Mouse (Mus musculus): ENCODE data around the gene Slc22a22.
A peak's percentile ranks its signal among the peaks of the same experiment; 100 is the strongest.

The Slc22a22 gene

DNA sequence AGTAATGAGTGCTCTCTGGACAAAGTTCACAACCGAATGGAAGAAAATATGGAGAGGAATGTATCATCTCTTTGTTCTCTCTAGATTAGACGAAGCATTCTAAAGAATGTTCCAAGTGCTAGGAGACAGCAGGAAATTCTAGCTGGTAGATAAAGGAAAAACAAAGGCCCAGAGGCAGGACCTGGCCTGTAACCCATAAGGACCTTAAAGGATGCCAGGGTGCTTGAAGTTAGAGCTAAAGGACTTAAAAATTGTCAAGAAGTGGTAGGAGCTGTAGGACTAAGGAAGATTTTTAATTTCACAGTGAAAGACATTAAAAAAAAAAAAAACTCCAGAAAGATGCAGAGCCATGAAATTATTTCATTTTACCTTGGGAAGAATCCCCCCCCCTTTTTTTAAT, at the start of gene Slc22a22:
Gene Slc22a22, minus strand, starts transcription at position 101 of the 400 bp plus-strand sequence.
- no peak for DNase-seq (ENCODE audit: low spot score in 2 of 2)

DNA sequence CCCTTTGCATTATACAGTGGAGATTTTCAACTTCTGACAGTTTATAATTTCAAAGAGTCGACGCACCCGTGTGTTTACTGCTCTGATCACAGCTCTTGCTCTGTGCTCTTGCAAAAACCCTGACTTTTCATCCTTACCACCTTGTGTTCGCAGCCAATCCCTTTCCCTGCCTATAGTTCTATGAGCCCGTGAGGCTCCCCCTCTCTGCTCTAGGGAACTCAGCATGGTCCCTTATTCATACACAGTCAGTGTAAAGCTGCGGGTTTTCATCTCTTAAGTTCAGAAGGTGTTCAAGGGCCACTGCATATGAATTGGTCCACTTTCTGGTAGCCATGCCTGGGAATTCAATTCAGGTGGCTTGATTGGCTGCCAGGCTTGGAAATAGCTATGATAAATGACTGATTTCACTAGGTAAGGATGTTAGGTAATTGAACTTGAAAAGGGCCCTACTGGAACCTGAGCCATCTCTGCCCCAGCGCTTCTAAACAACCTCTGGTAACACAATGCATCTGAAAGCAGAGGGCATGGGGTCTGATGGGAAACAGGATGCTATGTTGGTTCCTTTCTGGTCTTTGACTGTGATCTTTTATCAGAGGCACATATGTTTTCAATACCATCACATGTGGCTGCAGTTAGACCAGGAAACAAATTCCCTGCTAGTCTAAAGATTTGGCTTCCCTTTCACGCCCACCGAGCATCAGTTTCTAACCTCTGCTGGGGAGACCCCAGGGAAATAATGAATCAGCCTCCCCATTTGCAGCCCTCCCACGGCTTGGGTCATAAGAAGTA, 46.3 kb upstream of the Slc22a22 start:
- DNase-seq (ENCODE audit: low spot score in 2 of 2) = no peak

DNA sequence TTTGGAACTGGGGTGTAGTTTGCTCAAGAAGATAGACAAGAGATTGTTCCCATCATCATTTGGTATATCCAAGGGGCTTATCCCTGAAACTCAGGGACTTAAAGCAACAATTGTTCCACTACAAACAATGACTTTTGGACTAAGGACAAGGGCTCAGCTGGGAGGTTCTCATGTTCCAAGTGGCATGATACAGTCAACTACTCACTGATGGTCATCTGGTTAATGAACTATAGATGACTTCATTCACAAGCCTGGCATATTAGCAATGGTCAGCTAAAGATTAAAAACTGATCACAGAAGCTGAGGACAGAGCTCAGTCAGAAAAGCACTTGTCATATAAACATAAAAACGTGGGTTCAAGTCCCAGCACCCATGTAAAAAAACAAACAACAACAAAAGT, 44.7 kb upstream of the Slc22a22 start:
- no peak for DNase-seq (ENCODE audit: low spot score in 2 of 2)

DNA sequence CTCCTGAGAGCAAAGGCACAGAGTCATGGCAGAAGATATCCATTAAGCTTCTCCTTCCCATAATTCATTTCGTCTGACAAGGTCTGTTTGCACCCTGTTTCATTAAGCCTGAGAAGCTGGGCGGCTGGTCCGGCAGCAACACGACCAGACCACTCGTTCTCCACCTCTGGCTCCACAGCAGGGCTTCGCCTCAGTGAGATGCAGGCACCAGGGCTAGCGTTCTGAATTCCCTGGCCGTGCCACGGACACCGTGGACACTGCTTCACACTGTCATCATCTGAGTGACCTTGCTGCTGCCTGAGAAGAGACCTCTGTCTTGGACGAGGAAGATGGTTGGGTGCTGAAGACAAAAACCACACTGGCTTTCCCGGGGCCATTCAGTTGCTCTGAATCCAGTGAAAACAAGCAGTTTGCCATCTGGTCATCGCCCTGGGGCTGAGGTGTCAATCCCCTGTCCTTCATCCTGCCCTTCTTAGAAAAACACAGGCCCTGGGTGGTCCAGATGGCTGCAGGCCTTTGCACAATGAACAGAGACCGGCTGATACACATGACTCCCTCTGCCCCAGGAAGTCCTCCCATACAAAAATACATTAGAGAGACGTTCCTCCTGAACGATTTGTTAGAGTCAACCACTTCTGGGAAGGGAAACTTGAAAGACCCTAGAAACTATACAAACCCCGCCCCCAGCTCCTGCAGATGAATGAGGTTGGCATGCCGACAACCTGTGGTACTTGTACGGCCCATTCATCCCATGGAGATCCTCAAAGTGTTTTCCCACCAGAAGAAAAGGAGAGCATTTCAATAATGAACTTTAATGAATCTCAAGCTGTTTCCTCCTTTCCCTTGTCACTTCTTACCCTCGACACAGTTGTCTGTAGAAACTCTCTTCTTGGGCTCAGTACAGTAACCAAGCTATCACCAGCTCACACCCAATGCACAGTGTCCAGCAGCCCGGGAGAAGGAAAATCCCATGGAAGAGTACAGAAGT, 32.1 kb upstream of the Slc22a22 start:
- DNase-seq (ENCODE audit: low spot score in 2 of 2) = no peak

DNA sequence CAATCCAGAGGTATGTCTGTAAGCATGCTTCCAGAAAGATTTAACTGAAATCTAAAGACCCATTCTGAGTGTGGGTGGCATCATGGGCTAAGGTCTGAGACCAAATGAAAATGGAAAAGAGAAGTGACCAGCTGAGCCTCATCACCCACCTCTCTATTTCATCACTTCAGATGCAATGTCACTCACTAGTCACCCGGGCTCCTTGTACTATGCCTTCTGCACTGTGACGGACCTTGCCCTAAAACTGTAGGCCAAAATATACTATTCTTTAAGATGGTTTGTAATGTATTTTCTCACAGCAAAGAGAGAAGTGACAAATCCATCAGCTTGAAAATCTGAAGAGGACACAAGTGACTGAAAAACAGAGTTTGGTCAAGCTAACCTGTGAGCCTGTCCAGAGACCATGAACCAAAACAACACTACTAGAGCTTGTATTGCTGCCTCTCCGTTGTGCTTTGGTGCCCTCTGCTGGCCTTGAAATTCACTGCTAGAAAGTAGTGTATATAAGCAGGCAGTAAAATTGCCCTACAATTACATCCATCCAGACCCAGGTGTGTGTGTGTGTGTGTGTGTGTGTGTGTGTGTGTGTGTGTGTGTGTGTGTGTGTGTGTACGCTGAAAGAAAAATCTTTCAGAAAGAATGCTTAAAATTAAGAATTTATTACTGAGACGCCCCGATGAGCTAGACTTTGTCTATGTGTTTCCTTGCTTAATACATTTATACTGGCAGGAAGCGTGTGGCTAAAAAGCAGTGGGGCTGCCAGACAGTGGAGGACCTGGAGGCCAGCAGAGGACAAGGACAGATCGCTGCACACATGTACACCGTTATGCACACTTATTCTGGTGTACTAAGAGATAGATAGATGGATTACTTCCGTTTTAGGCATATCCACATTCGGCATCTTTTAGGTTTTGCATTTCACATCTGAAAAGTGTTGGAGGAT, 31.1 kb upstream of the Slc22a22 start:
- DNase-seq (ENCODE audit: low spot score in 2 of 2) = peak; percentile 86 to 91

DNA sequence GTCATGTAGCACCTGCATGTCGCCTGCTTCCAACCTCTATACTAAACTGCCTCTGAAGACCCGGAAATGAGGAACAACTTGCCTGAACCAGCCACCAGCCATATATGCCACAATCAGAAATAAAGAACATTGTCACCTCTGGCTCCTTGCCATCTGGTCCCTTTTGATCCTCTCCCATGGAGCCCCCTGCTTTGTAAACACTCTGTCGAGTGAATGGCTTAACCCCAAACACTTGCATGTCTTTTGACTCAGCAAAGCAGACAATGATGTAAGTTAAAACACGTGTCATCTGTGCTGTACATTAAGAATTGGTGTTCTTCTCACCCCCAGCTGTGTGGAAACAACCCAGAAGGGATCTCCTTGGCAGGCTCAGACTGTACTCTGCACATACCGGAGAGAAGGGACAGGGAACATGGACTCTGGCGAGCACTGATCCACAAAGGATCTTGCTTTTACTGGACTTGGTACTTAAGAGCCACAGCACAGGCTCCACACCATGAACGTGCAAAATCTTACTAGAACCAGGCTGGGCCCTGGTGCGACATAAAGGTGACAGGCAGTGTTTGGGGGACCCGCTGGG, 26.8 kb upstream of the Slc22a22 start:
- DNase-seq (ENCODE audit: low spot score in 2 of 2) = no peak

DNA sequence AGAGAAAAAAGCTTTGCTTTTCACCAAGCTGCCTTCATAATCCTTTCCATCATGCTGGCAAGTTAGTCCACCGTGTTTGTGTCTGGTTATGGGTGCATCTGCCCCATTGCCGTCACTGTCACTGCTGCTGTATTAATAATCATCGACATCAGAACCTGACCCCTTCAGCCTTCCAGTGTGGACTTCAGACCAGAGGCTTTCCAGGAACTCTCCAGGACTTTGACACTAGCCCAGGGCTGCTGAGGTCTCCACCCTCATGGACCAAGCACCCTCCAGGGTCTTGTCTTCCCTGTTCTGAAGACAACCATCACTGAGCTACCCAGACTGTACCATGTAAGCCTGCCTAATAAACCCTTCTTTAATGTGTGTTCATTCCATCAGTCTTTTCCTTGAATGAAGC, 26.2 kb upstream of the Slc22a22 start:
- DNase-seq (ENCODE audit: low spot score in 2 of 2) = no peak

DNA sequence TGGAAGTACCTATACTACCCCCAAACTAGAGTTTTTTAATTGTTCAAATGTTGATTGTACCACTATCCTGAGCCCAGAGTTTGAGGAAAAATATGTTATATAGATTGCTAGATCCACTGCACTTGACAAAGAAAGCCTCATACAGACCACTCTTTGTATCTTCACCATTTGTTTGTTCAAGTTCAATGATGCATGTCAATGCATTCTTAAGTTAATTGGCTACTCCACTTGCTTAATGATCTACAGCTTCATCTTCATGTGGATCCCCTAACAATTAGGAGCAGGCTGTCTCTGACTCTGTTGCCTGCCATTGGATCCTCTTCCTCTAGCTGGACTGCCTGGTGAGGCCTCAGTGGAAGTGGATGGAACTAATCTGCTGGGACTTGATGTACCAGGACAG, 24.1 kb upstream of the Slc22a22 start:
- DNase-seq (ENCODE audit: low spot score in 2 of 2) = no peak

DNA sequence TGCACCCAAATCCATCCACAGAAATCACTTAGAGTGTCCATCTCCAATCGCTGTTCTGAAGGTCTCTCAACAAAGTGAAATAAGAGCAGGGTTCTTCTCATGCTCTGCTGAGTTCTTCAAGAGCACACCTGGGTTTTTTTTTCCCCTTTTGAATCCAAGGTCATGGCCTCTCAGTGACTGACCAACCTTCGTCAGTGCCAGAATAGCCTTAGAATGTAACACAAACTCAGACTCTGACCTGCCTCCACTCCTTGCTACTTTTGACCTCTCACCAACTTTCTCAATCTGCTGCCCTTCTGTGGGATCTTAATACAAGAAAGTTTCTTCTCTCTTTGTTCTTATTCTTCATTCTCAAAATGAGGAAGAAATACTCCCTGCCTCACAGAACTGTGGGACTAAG, 18.7 kb upstream of the Slc22a22 start:
- no peak for DNase-seq (ENCODE audit: low spot score in 2 of 2)

DNA sequence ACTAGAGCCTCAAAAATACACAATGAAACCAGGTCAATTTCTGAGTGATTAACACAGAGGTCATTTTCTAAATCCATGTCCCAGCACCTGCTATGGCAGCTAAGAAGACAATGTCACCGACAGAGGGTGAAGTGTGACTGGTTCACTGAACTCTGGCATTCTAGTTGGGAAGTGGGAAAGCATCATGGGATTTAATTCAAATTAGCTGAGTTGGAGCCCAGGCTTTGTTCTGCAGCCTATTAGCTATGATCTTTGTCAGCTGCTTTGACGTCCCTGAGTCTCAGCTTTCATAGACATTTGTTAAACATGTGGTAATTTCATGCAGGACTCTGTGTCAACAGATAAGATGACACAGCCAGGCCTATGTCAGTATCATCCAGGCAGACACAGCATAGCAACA, 5.1 kb upstream of the Slc22a22 start:
- no peak for DNase-seq (ENCODE audit: low spot score in 2 of 2)

DNA sequence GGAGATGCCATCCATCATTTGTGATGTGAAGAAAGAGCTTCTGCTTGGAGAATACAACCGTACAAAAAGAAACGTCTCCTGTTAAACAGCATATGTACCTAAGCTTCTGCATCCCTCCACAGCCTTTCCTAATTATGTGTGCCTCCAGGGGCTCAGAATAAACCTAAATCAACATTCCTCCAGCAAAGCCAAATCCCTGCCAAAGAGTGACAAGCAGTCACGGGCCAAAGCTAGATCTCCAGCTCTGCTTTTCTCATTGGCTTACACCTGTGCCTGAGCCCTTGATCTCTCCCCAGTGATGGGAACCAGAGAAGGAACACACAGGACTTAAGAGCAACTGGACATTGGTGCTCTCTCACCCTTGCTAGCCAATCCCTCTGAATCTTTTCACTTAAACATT, 5.8 kb downstream of the Slc22a22 start:
- DNase-seq (ENCODE audit: low spot score in 2 of 2) = no peak

DNA sequence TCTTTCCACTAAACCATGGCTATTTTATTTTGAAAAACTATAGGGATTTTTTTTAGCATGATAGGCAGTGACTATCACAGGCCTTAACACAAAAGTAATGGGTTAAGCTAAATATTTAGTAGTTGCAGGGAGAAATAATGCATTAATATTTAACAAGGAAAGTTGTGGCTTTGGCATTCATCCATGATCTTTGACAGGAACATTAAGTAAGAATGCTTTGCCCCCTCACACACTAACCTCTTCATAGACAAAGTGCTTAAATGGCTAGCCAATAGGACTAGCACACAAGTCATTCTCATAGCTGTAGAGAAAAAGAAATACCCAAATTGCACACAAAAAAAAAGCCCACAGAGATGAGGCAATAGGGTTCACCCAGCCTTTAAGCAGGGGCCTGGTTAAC, 11.4 kb downstream of the Slc22a22 start:
- no peak for DNase-seq (ENCODE audit: low spot score in 2 of 2)

DNA sequence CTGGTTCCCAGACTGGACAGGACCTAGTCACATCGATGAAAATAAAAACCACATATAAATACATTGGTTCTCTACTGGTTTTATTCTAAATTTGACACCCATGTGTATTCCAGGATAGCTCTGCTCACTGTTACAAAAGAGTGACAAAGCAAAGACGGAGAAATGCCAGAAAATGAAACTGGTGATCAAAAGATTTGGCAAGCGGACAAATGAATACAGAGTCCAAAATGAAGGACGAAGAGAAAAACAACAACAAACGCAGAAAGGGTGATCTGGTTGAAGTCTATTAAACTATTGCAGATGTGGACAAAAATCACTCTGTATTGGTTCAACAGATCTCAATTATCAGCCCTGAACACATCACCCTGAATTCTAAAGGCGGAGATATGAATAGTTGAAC, 12.4 kb downstream of the Slc22a22 start:
- DNase-seq (ENCODE audit: low spot score in 2 of 2) = no peak

DNA sequence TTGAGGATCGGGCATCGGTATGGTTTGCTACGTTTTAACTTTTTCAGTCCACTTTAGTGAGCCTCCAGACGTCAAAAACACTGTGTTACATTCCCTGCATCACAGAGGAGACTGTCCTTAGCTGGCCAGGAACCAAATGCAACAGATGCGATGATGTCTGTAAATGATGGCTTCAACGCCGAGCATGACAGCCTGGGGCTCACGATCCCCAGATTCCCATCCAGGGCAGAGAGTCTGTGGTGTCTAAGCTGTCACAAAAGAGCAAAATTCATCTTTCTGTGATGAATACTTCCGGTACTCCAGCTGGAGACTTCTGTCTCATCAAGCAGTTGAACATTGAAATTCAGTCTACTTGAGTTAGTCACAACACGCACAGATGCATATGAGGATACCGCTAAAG, 13.4 kb downstream of the Slc22a22 start:
- DNase-seq (ENCODE audit: low spot score in 2 of 2) = peak in 1 of 2 experiments; percentile 5

DNA sequence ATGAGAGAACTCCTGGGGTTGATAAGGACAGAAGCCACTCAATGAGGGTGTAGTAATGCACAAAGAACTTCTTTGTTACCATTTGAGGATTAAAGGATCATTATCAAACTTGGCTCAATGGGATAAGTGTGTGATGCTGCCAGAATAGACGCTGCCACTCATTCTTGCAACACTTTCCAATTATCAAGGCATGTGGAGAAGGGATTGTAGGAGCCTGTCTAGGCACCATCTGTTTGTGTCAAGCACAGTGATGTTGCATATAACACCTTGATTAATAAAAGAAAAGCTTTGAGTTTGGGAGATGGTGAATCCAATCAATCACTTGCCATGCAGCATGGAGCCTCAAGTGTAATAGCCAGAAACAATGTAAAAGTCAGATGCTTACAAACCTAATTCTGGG, 16.1 kb downstream of the Slc22a22 start:
- no peak for DNase-seq (ENCODE audit: low spot score in 2 of 2)

DNA sequence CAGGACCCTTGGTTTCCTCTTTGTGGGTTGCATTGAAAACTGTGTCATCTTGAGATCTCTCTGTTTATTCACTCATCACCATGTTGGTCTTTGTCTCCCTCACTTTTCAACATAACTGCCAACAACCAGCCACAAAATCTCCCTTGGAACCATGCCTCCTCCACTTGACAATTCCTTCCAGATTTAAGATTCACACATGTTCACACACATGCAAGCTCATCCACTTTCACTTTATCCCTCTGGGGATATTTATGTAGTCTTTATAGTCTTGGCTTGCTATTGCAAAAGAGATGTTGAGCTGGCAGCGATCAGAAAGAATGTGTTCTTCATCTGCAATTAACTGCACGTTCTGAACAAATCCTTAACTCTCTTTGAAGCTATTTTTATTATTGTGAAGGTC, 20.1 kb downstream of the Slc22a22 start:
- DNase-seq (ENCODE audit: low spot score in 2 of 2) = peak; percentile 6 to 13

DNA sequence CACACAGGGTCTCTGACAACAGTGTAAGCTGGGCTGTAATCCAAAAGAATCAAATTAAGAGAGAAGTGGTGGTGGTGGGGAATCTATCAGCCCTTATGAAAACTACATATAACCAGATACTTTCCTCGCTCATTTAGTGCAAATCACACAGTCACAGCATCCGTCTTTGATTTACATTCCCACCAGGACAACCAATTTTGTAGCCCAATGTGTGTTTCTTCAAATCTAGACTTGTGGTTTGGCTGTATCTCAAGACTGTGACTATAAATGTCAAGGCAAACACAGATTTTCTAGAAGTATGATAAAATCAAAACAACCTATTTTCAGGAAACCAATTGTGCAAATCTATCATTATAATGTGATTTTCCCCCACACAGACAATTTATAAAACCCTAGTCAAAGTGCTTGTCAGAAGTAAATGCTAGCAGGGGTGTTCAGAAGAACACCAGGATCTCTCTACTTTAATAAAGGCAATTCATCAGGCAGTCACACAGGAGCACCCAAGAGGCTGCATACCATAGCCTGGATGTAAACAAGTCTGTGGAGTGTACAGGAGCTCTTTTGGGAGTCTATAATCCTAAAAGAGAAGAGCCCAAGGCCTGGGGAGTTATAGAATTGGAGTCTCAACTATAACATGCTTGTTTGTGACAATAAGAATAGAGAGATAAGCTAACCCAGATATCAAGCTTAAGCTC, 42.6 kb downstream of the Slc22a22 start:
- no peak for DNase-seq (ENCODE audit: low spot score in 2 of 2)

DNA sequence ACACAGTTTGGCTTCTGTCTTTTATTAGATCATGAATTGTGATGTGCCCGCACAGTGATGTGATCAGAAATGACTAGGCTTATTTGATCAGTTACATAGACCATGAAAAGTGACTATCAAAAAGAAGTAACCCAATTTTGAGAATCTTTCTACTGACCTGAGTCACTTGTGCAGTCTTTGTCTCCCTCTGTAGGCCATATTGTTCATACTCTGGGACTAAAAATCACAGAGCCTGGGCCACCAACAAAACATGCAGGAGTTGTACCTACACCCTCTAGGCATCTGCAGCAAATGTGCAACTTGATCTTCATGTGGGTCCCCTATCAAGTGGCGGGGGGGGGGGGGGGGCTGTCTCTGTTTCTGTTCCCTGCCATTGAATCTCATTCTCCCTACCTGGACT, 68.9 kb downstream of the Slc22a22 start:
- peak; percentile 8 to 25 for DNase-seq (ENCODE audit: low spot score in 2 of 2)

DNA sequence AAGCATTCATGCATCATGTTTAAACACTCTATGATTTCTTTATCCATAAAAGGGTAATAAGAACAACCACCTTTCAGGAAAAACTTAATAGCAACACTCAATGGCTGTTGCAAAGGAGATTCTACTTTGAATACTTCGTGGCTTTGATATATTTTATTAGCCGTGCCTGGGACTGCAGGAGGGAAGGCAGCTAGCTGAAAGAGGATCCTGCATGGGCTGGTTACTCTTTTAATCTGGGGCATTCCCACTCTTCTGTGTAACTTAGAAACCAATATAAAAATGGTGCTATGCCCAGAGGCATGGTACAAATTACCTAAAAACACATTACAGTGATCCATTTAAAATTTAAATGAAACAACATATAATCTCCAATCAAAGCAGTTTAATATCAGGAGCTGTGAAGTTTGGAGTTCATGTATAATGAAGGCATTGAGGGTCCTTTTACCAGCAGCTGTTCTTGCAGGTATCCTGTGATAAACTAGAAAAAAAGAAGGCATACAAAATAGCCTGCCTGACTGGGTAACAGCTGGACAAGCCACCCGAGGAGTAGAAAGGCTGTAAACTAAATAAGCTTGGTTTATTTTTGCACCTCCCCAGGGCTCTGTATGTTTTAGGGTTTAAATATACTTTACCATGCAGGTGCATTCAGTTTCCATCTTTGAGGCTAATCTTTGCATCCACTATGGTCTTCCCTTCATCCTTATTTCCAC, 78.8 kb downstream of the Slc22a22 start:
- no peak for DNase-seq (ENCODE audit: low spot score in 2 of 2)

DNA sequence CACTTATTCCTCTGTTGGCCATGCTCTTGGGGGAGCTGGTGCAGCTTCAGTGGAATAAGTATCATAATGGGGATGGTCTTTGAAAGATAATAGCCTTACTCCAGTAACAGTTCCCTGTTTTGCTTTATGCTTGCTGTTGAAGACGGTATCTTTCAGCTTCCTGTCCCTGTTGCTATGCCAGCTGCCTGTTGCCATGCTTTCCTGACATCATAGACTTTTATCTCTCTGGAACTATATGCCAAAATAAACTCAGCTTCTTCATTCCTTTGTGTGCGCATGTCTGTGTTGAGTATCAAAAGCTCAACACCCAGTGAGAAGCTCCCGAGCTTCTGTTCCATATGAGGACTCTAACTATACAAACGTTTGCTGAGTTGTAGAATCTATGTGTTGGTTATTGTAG, 83.4 kb downstream of the Slc22a22 start:
- no peak for DNase-seq (ENCODE audit: low spot score in 2 of 2)

All from right cerebral cortex, adult 2 months (tissue).